Mouse (Mus musculus) brain, embryonic 14.5 days (tissue): ENCODE measurements around the gene Rab22a.

Experiments
- CTCF ChIP-seq: fragments of 200-500 bp; IDR thresholded peaks from 2 replicates; pipeline ENCODE4 v1.5.1; 2012; ENCODE audit warnings: inconsistent platforms, mild to moderate bottlenecking, moderate library complexity, borderline replicate concordance; ENCODE audit not compliant: insufficient read depth, insufficient read length; ENCODE audit errors: extremely low read depth
- POLR2A ChIP-seq: fragments of 200-500 bp; IDR thresholded peaks from 2 replicates; pipeline ENCODE4 v1.6.1; 2012; ENCODE audit warnings: mild to moderate bottlenecking, inconsistent platforms, borderline replicate concordance; ENCODE audit not compliant: poor library complexity, insufficient read depth, insufficient read length, severe bottlenecking; ENCODE audit errors: extremely low read depth

GRCm38 (mm10) chr2:173710193-173710592, 50.6 kb downstream of the Rab22a start:
- no peak for TF ChIP-seq CTCF
- TF ChIP-seq POLR2A: no peak
